Mouse (Mus musculus) kidney, adult 18-20 months (tissue): Measurements from ENCODE around the gene Olfr1306.

Source experiments
- DNase-seq: peaks from one replicate; pipeline ENCODE4 v3.0.0; 2021

Olfr1306 gene

GRCm38 (mm10) chr2:111916171-111916570, at the start of gene Olfr1306:
TSS of gene Olfr1306 (minus strand) at chr2:111916271.
- DNase-seq: no peak

DNA sequence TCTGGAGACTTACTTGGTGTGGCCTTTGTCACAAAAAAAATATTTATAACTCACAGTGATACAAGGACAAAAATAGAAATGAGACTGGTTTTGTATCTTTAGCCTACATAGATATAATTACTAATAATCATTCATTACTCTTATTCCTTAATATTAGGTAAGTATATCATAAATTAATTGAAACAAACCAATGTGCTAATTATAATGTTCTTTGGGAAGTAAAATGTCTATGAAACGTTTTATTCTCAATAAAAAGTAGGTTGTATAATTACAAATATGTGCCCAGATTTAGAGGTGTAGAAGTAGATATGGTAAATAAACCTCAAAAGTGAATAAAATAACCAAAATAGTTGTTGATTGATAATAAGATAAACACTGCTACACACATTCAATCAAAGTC, 48.8 kb upstream of the Olfr1306 start, which contains the start of gene Olfr1308:
Olfr1308 (minus strand) TSS at position 101 of the 400 bp plus-strand sequence.
- DNase-seq: no peak

GRCm38 (mm10) chr2:111949340-111949739, 33.3 kb upstream of the Olfr1306 start, which contains the start of gene Olfr1307:
TSS of gene Olfr1307 (minus strand) at chr2:111949440.
- no peak for DNase-seq

DNA sequence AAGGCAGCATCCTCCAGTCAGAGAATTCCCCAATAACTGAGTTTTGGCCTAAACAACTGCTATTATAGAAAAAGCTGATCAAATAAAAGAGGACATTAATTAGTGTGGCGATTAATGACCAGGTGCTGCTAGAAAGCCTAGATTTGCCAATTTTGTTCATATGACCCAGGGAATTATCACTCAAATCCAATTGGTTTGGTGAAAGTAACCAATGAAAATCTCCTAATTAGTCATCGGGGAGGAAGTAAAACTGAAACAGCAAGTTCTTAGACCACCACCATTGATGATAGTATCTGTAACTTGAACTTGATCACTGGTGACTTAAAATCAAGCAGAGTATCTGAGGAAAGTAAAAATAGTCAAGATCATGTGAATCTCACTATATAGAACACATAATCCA, 39.0 kb downstream of the Olfr1306 start, which contains the start of gene Olfr1305:
Olfr1305 (minus strand) TSS at position 101 of the 400 bp plus-strand sequence.
- DNase-seq: no peak
